In genomic region chr10:86406952-86407351, GRCm38 (mm10) we compare ENCODE assay signal across 21 mouse cellular contexts.
DNase-seq lines count a peak whose midpoint lies in the region; ATAC-seq and TF ChIP-seq lines count a peak whose summit lies in the region.
"Had no signal": no experiment of that assay in that cellular context is flagged by ENCODE, and none has a peak within 500 bp of the region (broad histone marks: within the 10 kb centered on the region; RNA-seq: fewer than 3 reads in every experiment).

No protein-coding gene starts in this region.

- H3K9me3 ChIP-seq in heart, embryonic 12.5 days (replicated peaks), result no peaks in the 10 kb centered on the region
- no peaks in the 10 kb centered on the region for H3K9me3 ChIP-seq in heart, postnatal 0 days (replicated peaks; ENCODE audit: control insufficient read depth, low read length)
- H3K9me3 ChIP-seq in lung, postnatal 0 days (ENCODE audit: low read length), result no peaks in the 10 kb centered on the region
- H3K9me3 ChIP-seq: forebrain, embryonic 12.5 days; hindbrain, embryonic 12.5 days had no signal

- no peak overlapping the region for H3K4me2 ChIP-seq in heart, embryonic 12.5 days
- no peak overlapping the region for H3K4me2 ChIP-seq in heart, postnatal 0 days (ENCODE audit: low read depth, low read length)
- no peak overlapping the region for H3K4me2 ChIP-seq in lung, postnatal 0 days (replicated peaks; ENCODE audit: low read depth, low read length)
- H3K4me2 ChIP-seq: forebrain, embryonic 12.5 days; hindbrain, embryonic 12.5 days had no signal

- H3K9ac ChIP-seq in heart, embryonic 12.5 days, result no peak overlapping the region
- no peak overlapping the region for H3K9ac ChIP-seq in heart, postnatal 0 days (replicated peaks; ENCODE audit: low read depth, low read length)
- no peak overlapping the region for H3K9ac ChIP-seq in lung, postnatal 0 days (replicated peaks; ENCODE audit: low read depth)
- H3K9ac ChIP-seq: forebrain, embryonic 12.5 days; hindbrain, embryonic 12.5 days had no signal

- no peaks in the 10 kb centered on the region for H3K27me3 ChIP-seq in heart, embryonic 12.5 days (replicated peaks)
- H3K27me3 ChIP-seq in heart, postnatal 0 days (ENCODE audit: control insufficient read depth, insufficient read depth, low read length), result no peaks in the 10 kb centered on the region
- H3K27me3 ChIP-seq in lung, postnatal 0 days (replicated peaks; ENCODE audit: insufficient read depth, low read length), result no peaks in the 10 kb centered on the region
- H3K27me3 ChIP-seq: forebrain, embryonic 12.5 days; hindbrain, embryonic 12.5 days had no signal

- TF ChIP-seq CTCF in heart, postnatal 0 days (IDR thresholded peaks at IDR 0.05; ENCODE audit: low read depth), result no peak
- no peak for TF ChIP-seq CTCF in lung, postnatal 0 days (IDR thresholded peaks at IDR 0.05)

- ATAC-seq in heart, embryonic 12.5 days (ENCODE audit: insufficient number of reproducible peaks, low FRiP score), result peak; percentile 33; the same call in 1 of the 2 replicates
- peak; percentile 57 for ATAC-seq in heart, postnatal 0 days (ENCODE audit: insufficient read depth, low read depth)
- ATAC-seq in lung, postnatal 0 days, result peak; percentile 16; the same call in 1 of the 2 replicates
- ATAC-seq: forebrain, embryonic 16.5 days; hindbrain, embryonic 16.5 days; inflammation-experienced regulatory T-cells, adult 6 months; intestine, postnatal 0 days had no signal

- H3K27ac ChIP-seq in heart, embryonic 12.5 days (ENCODE audit: poor library complexity, severe bottlenecking), result 0 out of 2 replicates have a peak overlapping the region, but pooled peaks have one; percentile 0
- H3K27ac ChIP-seq in heart, postnatal 0 days (ENCODE audit: low read depth), result no peak overlapping the region
- H3K27ac ChIP-seq in lung, postnatal 0 days (ENCODE audit: low read length), result no peak overlapping the region
- H3K27ac ChIP-seq: forebrain, embryonic 12.5 days; hindbrain, embryonic 12.5 days had no signal

- peaks cover 10% of the 10 kb centered on the region for H3K4me1 ChIP-seq in heart, embryonic 12.5 days (replicated peaks)
- peaks cover 10% of the 10 kb centered on the region; the same call in 1 of the 2 replicates for H3K4me1 ChIP-seq in heart, postnatal 0 days (ENCODE audit: control insufficient read depth, insufficient read depth)
- no peaks in the 10 kb centered on the region for H3K4me1 ChIP-seq in lung, postnatal 0 days (ENCODE audit: insufficient read depth, low read depth, low read length)
- H3K4me1 ChIP-seq: forebrain, embryonic 12.5 days; hindbrain, embryonic 12.5 days had no signal

- H3K36me3 ChIP-seq in heart, embryonic 12.5 days, result no peaks in the 10 kb centered on the region
- no peaks in the 10 kb centered on the region for H3K36me3 ChIP-seq in heart, postnatal 0 days (replicated peaks; ENCODE audit: control insufficient read depth, insufficient read depth, low read length)
- H3K36me3 ChIP-seq in lung, postnatal 0 days (ENCODE audit: insufficient read depth, low read length), result no peaks in the 10 kb centered on the region
- H3K36me3 ChIP-seq: forebrain, embryonic 12.5 days; hindbrain, embryonic 12.5 days had no signal

- no peak for DNase-seq in heart, adult 8-10 months (ENCODE audit: low spot score)
- DNase-seq in heart, postnatal 0 days (ENCODE audit: low spot score), result peak; percentile 25
- no peak for DNase-seq in heart, adult 18-20 months
- peak; percentile 16 for DNase-seq in lung, postnatal 0 days (ENCODE audit: low spot score)
- no peak for DNase-seq in lung, postnatal 36 days
- DNase-seq in yolk sac, embryonic 10.5 days (ENCODE audit: low spot score), result peak; percentile 28
- no peak for DNase-seq in thymus, postnatal 10 days (ENCODE audit: low spot score in 2 of 2)
- DNase-seq: adrenal gland, postnatal 25 days; cerebellum, adult 18-20 months; cerebellum, adult 9-11 months; cerebellum, postnatal 36 days; gastrocnemius, postnatal 10 days; heart, postnatal 36 days; kidney, adult 8-10 months had no signal

- 17% methylated on average over 4 of the region's 4 CpGs for WGBS in heart, embryonic 12.5 days
- 14% methylated on average over 4 of the region's 4 CpGs for WGBS in heart, postnatal 0 days
- WGBS in lung, postnatal 0 days, result 30% methylated on average over 4 of the region's 4 CpGs

- no peak overlapping the region for H3K4me3 ChIP-seq in heart, embryonic 12.5 days
- H3K4me3 ChIP-seq in heart, postnatal 0 days (ENCODE audit: low read depth, low read length), result no peak overlapping the region
- H3K4me3 ChIP-seq in lung, postnatal 0 days (ENCODE audit: low read depth, low read length), result no peak overlapping the region
- H3K4me3 ChIP-seq: forebrain, embryonic 12.5 days; hindbrain, embryonic 12.5 days had no signal

- TF ChIP-seq EP300 in heart, postnatal 0 days (IDR thresholded peaks at IDR 0.05; ENCODE audit: low read depth), result peak; percentile 84
- TF ChIP-seq EP300 in lung, postnatal 0 days (IDR thresholded peaks at IDR 0.05), result peak; percentile 70; the same call in 1 of the 2 replicates

Comparison
In these comparisons a context has a peak if more than half of its experiments do, and no peak if none do; other contexts are left out.
1. DNase-seq: peak in heart, postnatal 0 days (single experiment), lung, postnatal 0 days (single experiment) and yolk sac, embryonic 10.5 days (single experiment); none in heart, adult 8-10 months (single experiment), heart, adult 18-20 months (0 of 2), lung, postnatal 36 days (single experiment) and thymus, postnatal 10 days (0 of 2).
2. Peak in every context shown above with its lines, with median percentiles within 50 percentile points of each other: ATAC-seq.